Mouse (Mus musculus) heart, embryonic 11.5 days (tissue): Measurements from ENCODE around the gene Tll2. TPM values are rescaled to one million over a fixed set of nuclear protein-coding genes. Genes with fewer than 3 reads are reported as not detected.

Experiments
- ATAC-seq: fragments of 200-750 bp; cut with Nextera tagmentation; replicated peaks from 2 replicates; pipeline ENCODE4 v1.8.0; 2017; ENCODE audit warnings: moderate library complexity; ENCODE audit not compliant: insufficient number of reproducible peaks, low FRiP score, low TSS enrichment
- H3K27ac ChIP-seq: fragments of 300-500 bp; sonication (generic); 2 replicates; pipeline ENCODE4 v1.5.1; 2014; ENCODE audit warnings: mild to moderate bottlenecking, low read depth, low read length
- H3K27me3 ChIP-seq: fragments of 300-500 bp; sonication (generic); 2 replicates; pipeline ENCODE4 v1.6.1; 2014; ENCODE audit warnings: mild to moderate bottlenecking, low read length, mixed read lengths; ENCODE audit not compliant: control insufficient read depth, insufficient read depth
- H3K36me3 ChIP-seq: fragments of 300-500 bp; sonication (generic); 2 replicates; pipeline ENCODE4 v1.6.1; 2014; ENCODE audit warnings: mild to moderate bottlenecking, low read length, moderate library complexity, mixed read lengths; ENCODE audit not compliant: control insufficient read depth, insufficient read depth
- H3K4me1 ChIP-seq: fragments of 300-500 bp; sonication (generic); 2 replicates; pipeline ENCODE4 v1.6.1; 2014; ENCODE audit warnings: low read length; ENCODE audit not compliant: control insufficient read depth, insufficient read depth
- H3K4me2 ChIP-seq: fragments of 300-500 bp; sonication (generic); 2 replicates; pipeline ENCODE4 v1.6.1; 2014; ENCODE audit warnings: mild to moderate bottlenecking, moderate library complexity
- H3K4me3 ChIP-seq: fragments of 300-500 bp; sonication (generic); 2 replicates; pipeline ENCODE4 v1.5.1; 2014; ENCODE audit warnings: low read depth, low read length
- H3K9ac ChIP-seq: fragments of 300-500 bp; sonication (generic); 2 replicates; pipeline ENCODE4 v1.6.1; 2014; ENCODE audit warnings: mild to moderate bottlenecking, low read depth, low read length, moderate library complexity
- H3K9me3 ChIP-seq: fragments of 300-500 bp; sonication (generic); replicated peaks from 2 replicates; pipeline ENCODE4 v1.6.1; 2016; ENCODE audit warnings: low read length; ENCODE audit not compliant: control insufficient read depth
- WGBS: fragments of 180-500 bp; shearing (Covaris S2); extraction: QIAGEN DNeasy Blood & Tissue Kit; methylation state at CpG from one replicate; pipeline ENCODE4 v1.1.7; 2014; ENCODE audit not compliant: insufficient replicate concordance; 5-methylcytosine and 5-hydroxymethylcytosine counted together
- polyA plus RNA-seq: library from polyadenylated mRNA; unstranded; fragments of >200 nt; fragmentation: Nextera tagmentation; extraction: Ambion mirVana; gene quantifications from 2 replicates; pipeline ENCODE4 v1.2.1, GENCODE M21; 2014

Tll2 gene
- polyA plus RNA-seq, 1 experiment from 2014 or later = not detected

DNA sequence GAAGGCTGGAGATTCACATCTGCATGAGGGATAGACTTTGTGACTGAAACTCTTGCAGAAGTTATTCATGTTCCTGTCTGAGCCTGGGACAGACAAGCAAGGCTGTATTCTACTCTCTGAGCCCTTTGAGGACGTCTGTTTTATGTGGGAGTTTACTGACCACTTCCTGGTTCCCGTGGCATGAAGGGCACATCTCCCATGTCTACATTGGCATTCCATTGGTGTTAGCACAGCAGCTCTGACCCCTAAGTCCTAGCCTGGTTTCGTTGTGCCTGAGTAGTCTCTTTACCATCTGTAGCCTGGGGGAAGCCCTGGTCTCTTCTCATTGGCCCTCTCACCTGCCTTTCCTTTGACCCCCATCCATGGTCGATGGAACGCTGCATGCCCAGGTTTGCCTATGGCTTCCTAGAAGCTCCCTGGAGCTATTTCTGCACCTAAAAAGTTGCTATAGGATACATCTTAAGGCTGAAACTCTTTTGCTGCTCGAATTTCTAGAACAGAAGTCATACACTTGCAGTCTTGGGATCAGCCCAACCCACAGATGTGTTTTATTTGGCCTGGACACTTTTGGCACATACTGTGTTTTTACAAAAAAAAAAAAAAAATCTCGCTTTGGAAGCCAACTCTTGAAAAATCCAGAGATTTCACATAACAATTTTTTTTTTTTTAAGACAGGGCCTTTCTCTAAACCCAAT is 55.2 kb downstream of the Tll2 start:
- H3K9ac ChIP-seq = no peak overlapping the region
- no peak overlapping the region for H3K4me2 ChIP-seq
- H3K4me3 ChIP-seq = no peak overlapping the region
- 66% methylated on average over 7 of the region's 7 CpGs for WGBS
- H3K27ac ChIP-seq = no peak overlapping the region
- no peaks in the 10 kb centered on the region for H3K27me3 ChIP-seq
- no peaks in the 10 kb centered on the region for H3K9me3 ChIP-seq
- H3K36me3 ChIP-seq = no peaks in the 10 kb centered on the region
- no peaks in the 10 kb centered on the region for H3K4me1 ChIP-seq
- no peak for ATAC-seq

DNA sequence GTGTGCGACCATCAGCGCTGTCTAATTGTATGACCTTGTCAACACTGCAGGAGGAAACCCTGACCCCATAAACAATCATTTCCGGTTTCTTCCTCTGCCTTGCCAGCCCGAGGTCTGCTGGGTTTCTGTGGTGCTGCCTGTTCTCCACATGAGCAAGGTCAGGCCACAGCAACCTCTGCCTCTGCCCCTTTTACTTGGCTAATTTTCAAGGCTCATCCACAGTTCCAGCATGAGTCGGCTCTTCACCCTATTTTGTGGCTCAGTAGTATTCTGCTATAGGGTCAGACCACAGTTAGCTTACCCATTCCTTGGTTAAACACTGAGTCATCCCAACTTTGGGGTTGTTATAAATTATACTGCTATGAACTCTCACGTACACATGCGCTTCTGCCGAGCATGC is 65.7 kb downstream of the Tll2 start:
- no peaks in the 10 kb centered on the region for H3K9me3 ChIP-seq
- no peak overlapping the region for H3K4me2 ChIP-seq
- WGBS = 82% methylated on average over 8 of the region's 8 CpGs
- ATAC-seq = no peak
- H3K4me1 ChIP-seq = no peaks in the 10 kb centered on the region
- no peaks in the 10 kb centered on the region for H3K36me3 ChIP-seq
- no peak overlapping the region for H3K9ac ChIP-seq
- H3K4me3 ChIP-seq = no peak overlapping the region
- no peak overlapping the region for H3K27ac ChIP-seq
- H3K27me3 ChIP-seq = no peaks in the 10 kb centered on the region

DNA sequence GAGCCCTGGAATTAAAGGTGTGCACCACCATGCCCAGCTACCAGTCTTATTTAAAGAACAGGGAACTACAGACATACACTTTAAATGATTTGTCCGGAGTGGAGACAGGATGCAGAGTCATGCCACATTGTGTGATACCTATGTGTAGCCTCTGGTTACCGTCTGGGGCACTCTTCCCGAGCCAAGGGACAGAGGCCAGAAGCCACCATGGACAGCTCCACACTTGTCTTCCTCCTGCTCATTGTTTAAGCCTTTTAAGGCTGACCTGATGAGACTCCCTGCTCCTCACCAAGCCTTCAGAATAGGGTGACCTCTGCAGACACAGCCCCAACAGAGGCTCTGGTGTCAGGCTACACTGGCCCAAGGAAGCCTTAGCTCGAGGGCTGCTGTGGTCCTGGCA is 67.0 kb downstream of the Tll2 start:
- H3K36me3 ChIP-seq = no peaks in the 10 kb centered on the region
- H3K9me3 ChIP-seq = no peaks in the 10 kb centered on the region
- H3K27me3 ChIP-seq = no peaks in the 10 kb centered on the region
- H3K9ac ChIP-seq = no peak overlapping the region
- no peak overlapping the region for H3K4me2 ChIP-seq
- H3K4me3 ChIP-seq = no peak overlapping the region
- ATAC-seq = no peak
- no peak overlapping the region for H3K27ac ChIP-seq
- no peaks in the 10 kb centered on the region for H3K4me1 ChIP-seq
- WGBS = 50% methylated on average over 4 of the region's 4 CpGs

DNA sequence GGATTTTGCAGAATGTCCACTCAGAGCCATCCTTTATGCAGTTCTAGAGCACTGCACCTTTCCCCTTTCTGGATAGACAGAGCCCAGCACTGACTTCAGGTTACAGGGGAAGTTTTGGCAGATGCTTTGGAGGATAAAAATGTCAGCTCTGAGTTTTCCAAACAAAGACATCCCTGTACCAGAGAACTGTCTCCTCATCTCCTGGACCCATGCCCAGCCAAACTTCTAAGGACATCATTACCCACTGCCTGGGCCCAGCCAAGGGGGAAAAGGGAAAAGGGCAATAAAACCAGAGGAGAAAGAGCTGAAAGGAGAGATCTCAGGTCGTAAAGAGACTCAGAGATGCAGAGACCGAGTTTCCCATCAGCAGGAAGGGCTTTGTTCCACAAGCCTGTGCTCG is 83.6 kb downstream of the Tll2 start:
- Histone ChIP-seq H3K4me3 (no peak overlapping the region), H3K9ac (no peak overlapping the region), H3K9me3 (no peaks in the 10 kb centered on the region), H3K36me3 (no peaks in the 10 kb centered on the region), H3K27me3 (no peaks in the 10 kb centered on the region), H3K27ac (no peak overlapping the region), H3K4me1 (no peaks in the 10 kb centered on the region), H3K4me2 (no peak overlapping the region)
- no peak for ATAC-seq
- 62% methylated on average over 3 of the region's 3 CpGs for WGBS

DNA sequence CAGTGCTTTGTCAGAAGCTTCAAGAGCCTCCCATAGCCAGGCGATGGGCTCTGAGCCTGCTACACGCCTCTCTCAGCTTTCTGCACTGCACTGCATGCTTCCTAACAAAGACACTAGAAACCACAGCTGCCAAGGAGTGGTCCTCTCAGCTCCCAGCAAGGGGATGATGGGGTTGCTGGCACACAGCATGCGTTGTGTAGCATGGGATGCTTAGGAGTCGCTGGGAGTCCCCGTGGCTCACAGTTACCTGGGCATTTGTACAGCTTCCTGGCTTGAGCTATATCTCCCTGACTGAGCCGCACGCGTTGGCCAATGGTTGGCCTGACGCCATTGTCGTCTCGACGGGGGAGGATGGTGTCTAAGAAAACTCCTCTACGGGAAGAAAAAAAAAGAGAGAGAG is 86.7 kb downstream of the Tll2 start:
- Histone ChIP-seq H3K9ac (no peak overlapping the region), H3K36me3 (no peaks in the 10 kb centered on the region), H3K27ac (no peak overlapping the region), H3K4me1 (no peaks in the 10 kb centered on the region), H3K4me3 (no peak overlapping the region), H3K27me3 (no peaks in the 10 kb centered on the region), H3K4me2 (no peak overlapping the region), H3K9me3 (no peaks in the 10 kb centered on the region)
- no peak for ATAC-seq
- 84% methylated on average over 13 of the region's 13 CpGs for WGBS

DNA sequence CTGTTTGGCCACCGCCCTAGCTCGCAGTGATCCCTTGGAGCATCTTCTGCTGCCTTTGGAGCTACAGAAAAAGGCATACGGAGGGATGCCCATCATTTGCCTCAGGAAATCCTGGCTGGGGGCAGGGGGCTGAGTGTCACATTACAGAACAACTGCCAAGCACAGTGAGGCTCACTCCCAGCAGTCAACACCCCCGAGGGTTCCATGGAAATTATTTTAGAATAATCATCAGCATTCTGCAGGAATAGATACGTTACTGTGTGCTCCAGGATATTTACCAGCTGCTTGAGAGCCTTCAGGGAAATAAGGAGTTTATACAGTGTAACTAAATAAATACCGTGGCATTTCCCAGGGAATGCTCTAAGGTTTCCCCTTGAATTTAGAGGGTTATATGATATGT is 88.3 kb downstream of the Tll2 start:
- Histone ChIP-seq H3K4me1 (no peaks in the 10 kb centered on the region), H3K9ac (no peak overlapping the region), H3K4me2 (no peak overlapping the region), H3K9me3 (no peaks in the 10 kb centered on the region), H3K4me3 (no peak overlapping the region), H3K27ac (no peak overlapping the region), H3K27me3 (no peaks in the 10 kb centered on the region), H3K36me3 (no peaks in the 10 kb centered on the region)
- WGBS = 54% methylated on average over 6 of the region's 6 CpGs
- no peak for ATAC-seq

DNA sequence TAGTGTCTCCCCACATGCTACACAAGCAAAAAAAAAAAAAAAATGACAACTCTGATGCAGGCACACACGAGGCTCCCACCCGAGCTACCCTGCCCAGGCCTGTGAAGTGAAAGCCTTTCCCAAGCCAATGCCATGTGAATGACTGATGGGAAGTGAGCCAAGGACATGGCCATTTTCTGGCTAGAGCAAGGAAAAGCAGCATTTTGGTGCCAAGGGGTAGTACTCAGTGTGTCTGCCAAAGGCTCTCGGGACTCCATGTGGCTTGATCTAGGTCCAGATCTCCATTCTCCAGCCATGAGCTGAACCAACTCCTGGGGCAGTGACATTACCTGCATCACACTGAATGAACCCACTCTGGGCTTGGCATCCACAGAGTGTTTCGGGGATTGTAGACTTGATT is 89.3 kb downstream of the Tll2 start:
- H3K27ac ChIP-seq = no peak overlapping the region
- H3K9ac ChIP-seq = no peak overlapping the region
- no peak for ATAC-seq
- no peaks in the 10 kb centered on the region for H3K4me1 ChIP-seq
- no peak overlapping the region for H3K4me3 ChIP-seq
- 80% methylated on average over 4 of the region's 4 CpGs for WGBS
- no peaks in the 10 kb centered on the region for H3K36me3 ChIP-seq
- H3K27me3 ChIP-seq = no peaks in the 10 kb centered on the region
- no peaks in the 10 kb centered on the region for H3K9me3 ChIP-seq
- H3K4me2 ChIP-seq = no peak overlapping the region

DNA sequence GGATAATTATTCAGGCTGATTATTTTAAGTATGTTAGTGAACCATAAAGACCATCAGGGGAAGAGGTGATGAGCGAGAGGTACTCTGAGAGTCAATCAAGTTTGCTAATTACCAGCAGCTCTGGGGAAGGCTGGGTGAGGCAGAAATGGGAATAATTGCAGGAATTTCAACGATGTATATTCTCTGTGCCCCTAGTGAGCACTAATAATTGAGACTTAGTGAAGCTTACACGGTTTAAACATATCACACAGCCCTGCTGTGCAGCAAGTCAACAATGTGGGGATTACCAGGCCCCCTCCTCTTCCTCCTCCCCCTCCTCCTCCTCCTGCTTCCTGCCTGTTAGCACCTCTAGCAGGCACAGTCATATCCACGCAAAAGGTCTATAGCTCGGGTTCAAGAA is 92.0 kb downstream of the Tll2 start:
- no peak for ATAC-seq
- Histone ChIP-seq H3K4me3 (no peak overlapping the region), H3K36me3 (no peaks in the 10 kb centered on the region), H3K9me3 (no peaks in the 10 kb centered on the region), H3K27ac (no peak overlapping the region), H3K4me2 (no peak overlapping the region), H3K4me1 (no peaks in the 10 kb centered on the region), H3K27me3 (0 out of 2 replicates have a peak, but pooled peaks cover 3% of the 10 kb centered on the region), H3K9ac (no peak overlapping the region)
- 46% methylated on average over 5 of the region's 5 CpGs for WGBS

DNA sequence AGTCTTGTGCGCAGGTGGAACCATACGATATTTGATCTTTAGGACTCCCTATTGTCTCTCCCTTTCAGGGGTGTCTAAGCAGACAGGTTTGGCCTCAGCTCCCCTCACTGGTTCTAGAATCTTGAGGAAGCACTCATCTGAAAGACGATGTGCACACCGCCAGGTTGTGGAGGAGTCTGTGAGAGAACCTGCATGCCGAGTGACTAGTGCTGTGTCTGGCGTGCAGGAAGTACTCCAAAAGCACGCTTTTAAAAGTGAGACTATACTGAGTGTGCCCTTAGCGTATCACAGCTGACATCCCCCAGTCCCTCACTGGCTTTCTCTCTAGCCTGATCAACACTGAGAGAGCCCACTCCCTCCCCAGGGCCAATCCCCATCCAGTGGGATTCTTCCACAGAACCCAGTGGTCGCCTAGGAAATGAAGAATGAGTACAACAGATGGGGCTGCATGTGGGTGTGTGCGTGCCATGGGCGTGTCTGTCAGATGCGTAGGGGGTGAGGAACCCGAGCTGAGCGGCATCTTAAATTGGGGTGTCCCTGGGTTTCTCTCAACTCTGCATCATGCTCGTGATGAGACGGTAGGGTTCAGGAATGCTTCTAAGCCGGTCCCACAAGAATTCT is 92.6 kb downstream of the Tll2 start:
- no peak for ATAC-seq
- Histone ChIP-seq H3K9ac (no peak overlapping the region), H3K9me3 (no peaks in the 10 kb centered on the region), H3K4me1 (no peaks in the 10 kb centered on the region), H3K4me3 (no peak overlapping the region), H3K36me3 (no peaks in the 10 kb centered on the region), H3K27me3 (0 out of 2 replicates have a peak, but pooled peaks cover 3% of the 10 kb centered on the region), H3K27ac (no peak overlapping the region), H3K4me2 (no peak overlapping the region)
- WGBS = 79% methylated on average over 17 of the region's 17 CpGs
